Mouse (Mus musculus): ENCODE measurements around the gene Rag1.

DNA sequence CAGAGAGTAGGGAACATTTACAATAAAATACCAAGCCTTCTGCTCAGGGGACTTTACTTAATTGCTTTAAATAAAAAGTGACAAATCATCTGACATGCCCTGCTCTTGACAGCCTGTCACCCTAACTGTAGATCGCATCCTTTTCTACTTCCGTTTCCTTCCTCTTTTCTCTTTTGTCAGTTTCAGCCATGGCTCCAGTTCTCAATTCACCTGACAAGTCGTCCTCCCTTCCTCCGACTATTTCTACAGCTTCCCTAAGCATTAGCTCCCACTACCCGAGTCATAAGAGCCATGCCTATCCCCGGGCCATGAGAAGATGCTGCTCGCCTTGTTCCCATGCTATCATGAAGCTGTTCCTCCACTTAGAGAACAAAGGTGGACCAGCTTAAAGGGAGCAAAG is 27.7 kb downstream of the Rag1 start:
- no peak for TF ChIP-seq CTCF (IDR thresholded peaks at IDR 0.05; ENCODE audit: extremely low read depth, insufficient read depth, insufficient read length, insufficient replicate concordance)
- no peak for TF ChIP-seq POLR2A (IDR thresholded peaks at IDR 0.05; ENCODE audit: low read depth, low read length)

All from spleen, adult 2 months (tissue).